23 mouse cellular contexts compared by ENCODE assay signal in genomic region chr1:80765504-80765903, GRCm38 (mm10). TPM values are rescaled to one million over a fixed set of nuclear protein-coding genes. Genes with fewer than 3 reads are reported as not detected.
A peak's percentile ranks its signal among the peaks of the same experiment; 100 is the strongest.
DNase-seq lines count a peak whose midpoint lies in the region; ATAC-seq lines count a peak whose summit lies in the region.
"Had no signal": no experiment of that assay in that cellular context is flagged by ENCODE, and none has a peak within 500 bp of the region (broad histone marks: within the 10 kb centered on the region; RNA-seq: fewer than 3 reads in every experiment).

No protein-coding gene starts in this region.

- no peaks in the 10 kb centered on the region for H3K4me1 ChIP-seq in forebrain, embryonic 11.5 days (replicated peaks; ENCODE audit: control insufficient read depth, insufficient read depth, low read length)
- H3K4me1 ChIP-seq: forebrain, embryonic 13.5 days; hindbrain, embryonic 15.5 days; neural tube, embryonic 13.5 days had no signal

- no peaks in the 10 kb centered on the region for H3K36me3 ChIP-seq in forebrain, embryonic 11.5 days (ENCODE audit: control insufficient read depth, insufficient read depth, low read length)
- H3K36me3 ChIP-seq: hindbrain, embryonic 15.5 days; neural tube, embryonic 13.5 days had no signal

- no peaks in the 10 kb centered on the region for H3K27me3 ChIP-seq in forebrain, embryonic 11.5 days (ENCODE audit: control insufficient read depth, insufficient read depth, low read length)
- H3K27me3 ChIP-seq: forebrain, embryonic 13.5 days; hindbrain, embryonic 15.5 days; neural tube, embryonic 13.5 days had no signal

- WGBS in forebrain, embryonic 11.5 days: 89% methylated on average over 2 of the region's 2 CpGs

- H3K9me3 ChIP-seq in forebrain, embryonic 11.5 days (ENCODE audit: control insufficient read depth, low read length): no peaks in the 10 kb centered on the region
- H3K9me3 ChIP-seq: forebrain, embryonic 13.5 days; hindbrain, embryonic 15.5 days; neural tube, embryonic 13.5 days had no signal

- no peak overlapping the region for H3K9ac ChIP-seq in forebrain, embryonic 11.5 days (ENCODE audit: low read length)
- H3K9ac ChIP-seq: forebrain, embryonic 13.5 days; hindbrain, embryonic 15.5 days; neural tube, embryonic 13.5 days had no signal

- H3K27ac ChIP-seq in forebrain, embryonic 11.5 days (ENCODE audit: low read depth, low read length): no peak overlapping the region
- H3K27ac ChIP-seq: forebrain, embryonic 13.5 days; hindbrain, embryonic 15.5 days; neural tube, embryonic 13.5 days; stomach, postnatal 0 days had no signal

- H3K4me2 ChIP-seq in forebrain, embryonic 11.5 days (ENCODE audit: low read depth, low read length, severe bottlenecking): no peak overlapping the region
- H3K4me2 ChIP-seq: forebrain, embryonic 13.5 days; hindbrain, embryonic 15.5 days; neural tube, embryonic 13.5 days had no signal

- no peak overlapping the region for H3K4me3 ChIP-seq in forebrain, embryonic 11.5 days (ENCODE audit: low read depth, low read length)
- H3K4me3 ChIP-seq: forebrain, embryonic 13.5 days; hindbrain, embryonic 15.5 days; neural tube, embryonic 13.5 days had no signal

- peak; percentile 27 to 46 for DNase-seq in spleen, postnatal 36 days (ENCODE audit: low spot score in 2 of 2)
- DNase-seq in spleen, postnatal 10 days (ENCODE audit: low spot score in 2 of 2): no peak
- DNase-seq in CD8-positive naive resting alpha-beta T cell, adult 2 months (ENCODE audit: low read depth in 2 of 2, low spot score in 2 of 2): peak; percentile 37 to 44
- DNase-seq in naive thymus-derived CD4-positive, alpha-beta T cell, adult 2 months (ENCODE audit: low read depth): peak; percentile 78
- DNase-seq in right cerebral cortex, postnatal 10 days (ENCODE audit: low spot score in 2 of 2): no peak
- DNase-seq in forebrain, embryonic 11.5 days (ENCODE audit: low spot score): no peak
- no peak for DNase-seq in lung, postnatal 4 days
- DNase-seq: adrenal gland, postnatal 14 days; cerebellum, adult 11 months; cerebellum, postnatal 25 days; heart, adult 18-20 months; heart, postnatal 36 days; kidney, adult 18-20 months; kidney, postnatal 10 days; right cerebral cortex, postnatal 14 days; spleen, adult 18-20 months had no signal

- ATAC-seq in hematopoietic stem cell, adult 5-6 weeks (replicated peaks in 1 of 2; ENCODE audit: insufficient read depth in 1 of 2, low FRiP score in 2 of 2, low TSS enrichment in 1 of 2, low read depth in 1 of 2, poor library complexity in 2 of 2, severe bottlenecking in 2 of 2): peak; percentile 88 to 92
- ATAC-seq in forebrain, embryonic 11.5 days (replicated peaks; ENCODE audit: low FRiP score): no peak
- ATAC-seq: forebrain, embryonic 13.5 days; lung, postnatal 0 days; Patski had no signal

RNA-seq across cellular contexts. Expression of gene Dock10, which starts 7.2 kb away (rescaled TPM):
- 113 and 138 TPM in 2 replicates for total RNA-seq in hematopoietic stem cell, adult 5-6 weeks (2017)
- 2.7 and 3.3 TPM in 2 replicates for polyA plus RNA-seq in forebrain, embryonic 11.5 days (2014; fragmentation: Nextera tagmentation; extraction: Ambion mirVana)

Comparison
In these comparisons a context has a peak if more than half of its experiments do, and no peak if none do; other contexts are left out.
1. DNase-seq: peak in spleen, postnatal 36 days (2 of 2), CD8-positive naive resting alpha-beta T cell, adult 2 months (2 of 2) and naive thymus-derived CD4-positive, alpha-beta T cell, adult 2 months (single experiment); none in spleen, postnatal 10 days (0 of 2), right cerebral cortex, postnatal 10 days (0 of 2), forebrain, embryonic 11.5 days (single experiment) and lung, postnatal 4 days (0 of 2).